ENCODE assay signal across 7 mouse cellular contexts in the genomic region with DNA sequence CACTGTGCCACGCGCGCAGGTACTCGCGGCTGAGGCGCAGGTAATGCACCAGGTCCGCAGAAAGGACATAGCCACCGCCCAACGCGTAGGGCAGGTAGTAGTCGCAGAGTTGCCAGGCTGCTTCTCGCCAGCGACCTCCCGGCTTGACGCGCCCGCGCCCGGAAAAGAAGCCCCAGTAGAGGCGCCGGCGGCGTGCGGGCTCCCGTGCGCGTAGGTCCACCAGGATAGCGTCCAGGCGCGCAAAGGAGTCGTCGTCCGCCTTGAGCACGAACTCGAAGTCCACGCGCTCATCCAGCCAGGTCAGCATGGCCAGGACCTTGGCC. TPM values are rescaled to one million over a fixed set of nuclear protein-coding genes. Genes with fewer than 3 reads are reported as not detected.
A peak's percentile ranks its signal among the peaks of the same experiment; 100 is the strongest.
DNase-seq lines count a peak whose midpoint lies in the region; ATAC-seq and TF ChIP-seq lines count a peak whose summit lies in the region.

No protein-coding gene starts in this region.

- TF ChIP-seq CTCF in left cerebral cortex, adult 2 months (IDR thresholded peaks at IDR 0.05) = no peak

- peaks cover 24% of the 10 kb centered on the region for H3K36me3 ChIP-seq in embryonic facial prominence, embryonic 13.5 days
- no peaks in the 10 kb centered on the region for H3K36me3 ChIP-seq in hindbrain, embryonic 16.5 days (ENCODE audit: control insufficient read depth, insufficient read depth, low read length)
- H3K36me3 ChIP-seq in neural tube, embryonic 12.5 days = peaks cover 14% of the 10 kb centered on the region

- intact Hi-C loops in left cerebral cortex, adult 2 months (cut with DNase I) = loop anchor here (1.0 to 5.0 kb wide), 2 partner anchors 100 to 117 kb away; partner anchors contain the start of genes 9430015G10Rik, Acap3 and Pusl1

- no peaks in the 10 kb centered on the region for H3K9me3 ChIP-seq in embryonic facial prominence, embryonic 13.5 days
- no peaks in the 10 kb centered on the region for H3K9me3 ChIP-seq in hindbrain, embryonic 16.5 days (ENCODE audit: control insufficient read depth, low read length)
- no peaks in the 10 kb centered on the region for H3K9me3 ChIP-seq in neural tube, embryonic 12.5 days

- ATAC-seq in embryonic facial prominence, embryonic 13.5 days (ENCODE audit: insufficient number of reproducible peaks, insufficient read depth, low FRiP score, low TSS enrichment, low read depth) = no peak
- ATAC-seq in hindbrain, embryonic 16.5 days = no peak; the same call in 1 of the 2 replicates
- peak; percentile 14; the same call in 1 of the 2 replicates for ATAC-seq in neural tube, embryonic 12.5 days (ENCODE audit: low FRiP score, low read depth)

- no peaks in the 10 kb centered on the region for H3K27me3 ChIP-seq in embryonic facial prominence, embryonic 13.5 days
- H3K27me3 ChIP-seq in hindbrain, embryonic 16.5 days (replicated peaks; ENCODE audit: control insufficient read depth, insufficient read depth, low read length) = no peaks in the 10 kb centered on the region
- H3K27me3 ChIP-seq in neural tube, embryonic 12.5 days (replicated peaks) = no peaks in the 10 kb centered on the region

- peak overlapping the region; percentile 98 for H3K4me2 ChIP-seq in embryonic facial prominence, embryonic 13.5 days
- H3K4me2 ChIP-seq in hindbrain, embryonic 16.5 days (ENCODE audit: low read length) = peak overlapping the region; percentile 95
- H3K4me2 ChIP-seq in neural tube, embryonic 12.5 days (replicated peaks) = peak overlapping the region; percentile 99

- DNase-seq in left cerebral cortex, adult 2 months (ENCODE audit: extremely low spot score in 1 of 2, low spot score in 2 of 2) = no peak
- no peak for DNase-seq in left cerebral cortex, adult 18-20 months (ENCODE audit: low spot score in 2 of 2)
- no peak for DNase-seq in cerebellum, postnatal 14 days
- no peak for DNase-seq in cerebellum, postnatal 10 days

- peak overlapping the region; percentile 91 for H3K4me3 ChIP-seq in left cerebral cortex, adult 2 months
- H3K4me3 ChIP-seq in embryonic facial prominence, embryonic 13.5 days = peak overlapping the region; percentile 90
- peak overlapping the region; percentile 80 for H3K4me3 ChIP-seq in hindbrain, embryonic 16.5 days (ENCODE audit: low read length)
- peak overlapping the region; percentile 81 for H3K4me3 ChIP-seq in neural tube, embryonic 12.5 days

- peak overlapping the region; percentile 83 for H3K9ac ChIP-seq in embryonic facial prominence, embryonic 13.5 days
- H3K9ac ChIP-seq in hindbrain, embryonic 16.5 days (ENCODE audit: low read depth, low read length) = peak overlapping the region; percentile 91
- peak overlapping the region; percentile 67 for H3K9ac ChIP-seq in neural tube, embryonic 12.5 days

- peaks cover 24% of the 10 kb centered on the region for H3K4me1 ChIP-seq in embryonic facial prominence, embryonic 13.5 days
- H3K4me1 ChIP-seq in hindbrain, embryonic 16.5 days (ENCODE audit: control insufficient read depth, insufficient read depth, low read depth, low read length) = peaks cover 21% of the 10 kb centered on the region
- peaks cover 24% of the 10 kb centered on the region for H3K4me1 ChIP-seq in neural tube, embryonic 12.5 days

- peak overlapping the region; percentile 99 for H3K27ac ChIP-seq in left cerebral cortex, adult 2 months
- H3K27ac ChIP-seq in embryonic facial prominence, embryonic 13.5 days = peak overlapping the region; percentile 97
- H3K27ac ChIP-seq in hindbrain, embryonic 16.5 days (ENCODE audit: low read depth, low read length) = peak overlapping the region; percentile 97
- peak overlapping the region; percentile 74 for H3K27ac ChIP-seq in neural tube, embryonic 12.5 days

- WGBS in embryonic facial prominence, embryonic 13.5 days = 30% methylated on average over 37 of the region's 37 CpGs
- 24% methylated on average over 34 of the region's 37 CpGs for WGBS in hindbrain, embryonic 16.5 days
- 37% methylated on average over 37 of the region's 37 CpGs for WGBS in neural tube, embryonic 12.5 days

RNA-seq across cellular contexts. Expression of gene B3galt6, which starts 0.6 kb away (rescaled TPM):
- total RNA-seq in left cerebral cortex, adult 2 months (2021) = 10 to 100 TPM in 1 of 2 experiments, 1 to 10 TPM in 1; 9.1 to 10.8 TPM
- 10 to 100 TPM in 1 of 2 experiments, 1 to 10 TPM in 1; 8.9 to 10.7 TPM for total RNA-seq in left cerebral cortex, adult 18-20 months (2021)
- 16.2 and 18.4 TPM in 2 replicates for polyA plus RNA-seq in embryonic facial prominence, embryonic 13.5 days (2015; fragmentation: Nextera tagmentation; extraction: Ambion mirVana)
- 35.5 and 35.7 TPM in 2 replicates for polyA plus RNA-seq in hindbrain, embryonic 16.5 days (2015; fragmentation: Nextera tagmentation; extraction: Ambion mirVana)
- 20.2 and 20.6 TPM in 2 replicates for polyA plus RNA-seq in neural tube, embryonic 12.5 days (2016; fragmentation: Nextera tagmentation; extraction: Ambion mirVana)

RNA-seq across cellular contexts. Expression of gene Sdf4, which starts 0.8 kb away (rescaled TPM):
- total RNA-seq in left cerebral cortex, adult 2 months (2021) = 100 to 1,000 TPM; 187 to 193 TPM
- 100 to 1,000 TPM; 213 to 215 TPM for total RNA-seq in left cerebral cortex, adult 18-20 months (2021)
- polyA plus RNA-seq in embryonic facial prominence, embryonic 13.5 days (2015; fragmentation: Nextera tagmentation; extraction: Ambion mirVana) = 154 and 156 TPM in 2 replicates
- polyA plus RNA-seq in hindbrain, embryonic 16.5 days (2015; fragmentation: Nextera tagmentation; extraction: Ambion mirVana) = 120 and 124 TPM in 2 replicates
- 129 and 133 TPM in 2 replicates for polyA plus RNA-seq in neural tube, embryonic 12.5 days (2016; fragmentation: Nextera tagmentation; extraction: Ambion mirVana)

RNA-seq across cellular contexts. Expression of gene Tnfrsf4, which starts 21.8 kb away (rescaled TPM):
- total RNA-seq in left cerebral cortex, adult 2 months (2021) = 1 to 10 TPM; 1.7 to 2.4 TPM
- 1 to 10 TPM in 1 of 2 experiments, under 1 TPM in 1; 0.95 to 2.3 TPM for total RNA-seq in left cerebral cortex, adult 18-20 months (2021)
- polyA plus RNA-seq in embryonic facial prominence, embryonic 13.5 days (2015; fragmentation: Nextera tagmentation; extraction: Ambion mirVana) = 1.3 TPM in 1 of 2 replicates, not detected in the other
- polyA plus RNA-seq in hindbrain, embryonic 16.5 days (2015; fragmentation: Nextera tagmentation; extraction: Ambion mirVana) = 0.64 TPM in 1 of 2 replicates, not detected in the other
- polyA plus RNA-seq in neural tube, embryonic 12.5 days (2016; fragmentation: Nextera tagmentation; extraction: Ambion mirVana) = 0.52 and 0.81 TPM in 2 replicates

RNA-seq across cellular contexts. Expression of gene C1qtnf12, which starts 29.8 kb away (rescaled TPM):
- 10 to 100 TPM; 18.9 to 19.7 TPM for total RNA-seq in left cerebral cortex, adult 2 months (2021)
- 10 to 100 TPM; 16.6 to 17.7 TPM for total RNA-seq in left cerebral cortex, adult 18-20 months (2021)
- polyA plus RNA-seq in embryonic facial prominence, embryonic 13.5 days (2015; fragmentation: Nextera tagmentation; extraction: Ambion mirVana) = 39.5 and 43.6 TPM in 2 replicates
- 13.9 and 16.4 TPM in 2 replicates for polyA plus RNA-seq in hindbrain, embryonic 16.5 days (2015; fragmentation: Nextera tagmentation; extraction: Ambion mirVana)
- polyA plus RNA-seq in neural tube, embryonic 12.5 days (2016; fragmentation: Nextera tagmentation; extraction: Ambion mirVana) = 17.2 and 19.0 TPM in 2 replicates

RNA-seq across cellular contexts. Expression of gene Tnfrsf18, which starts 34.1 kb away (rescaled TPM):
- not detected for total RNA-seq in left cerebral cortex, adult 2 months (2021)
- not detected for total RNA-seq in left cerebral cortex, adult 18-20 months (2021)
- polyA plus RNA-seq in embryonic facial prominence, embryonic 13.5 days (2015; fragmentation: Nextera tagmentation; extraction: Ambion mirVana) = 3.0 and 4.1 TPM in 2 replicates
- 1.7 and 1.8 TPM in 2 replicates for polyA plus RNA-seq in hindbrain, embryonic 16.5 days (2015; fragmentation: Nextera tagmentation; extraction: Ambion mirVana)
- polyA plus RNA-seq in neural tube, embryonic 12.5 days (2016; fragmentation: Nextera tagmentation; extraction: Ambion mirVana) = 1.6 and 2.0 TPM in 2 replicates
